Mouse (Mus musculus): ENCODE measurements at regions not wholly inside any gene's neighbourhood (a gene's known extent, or its start where the extent isn't known, plus 50 kb on each side); places are given as distances from the start of the nearest gene placed in this dataset.

DNA sequence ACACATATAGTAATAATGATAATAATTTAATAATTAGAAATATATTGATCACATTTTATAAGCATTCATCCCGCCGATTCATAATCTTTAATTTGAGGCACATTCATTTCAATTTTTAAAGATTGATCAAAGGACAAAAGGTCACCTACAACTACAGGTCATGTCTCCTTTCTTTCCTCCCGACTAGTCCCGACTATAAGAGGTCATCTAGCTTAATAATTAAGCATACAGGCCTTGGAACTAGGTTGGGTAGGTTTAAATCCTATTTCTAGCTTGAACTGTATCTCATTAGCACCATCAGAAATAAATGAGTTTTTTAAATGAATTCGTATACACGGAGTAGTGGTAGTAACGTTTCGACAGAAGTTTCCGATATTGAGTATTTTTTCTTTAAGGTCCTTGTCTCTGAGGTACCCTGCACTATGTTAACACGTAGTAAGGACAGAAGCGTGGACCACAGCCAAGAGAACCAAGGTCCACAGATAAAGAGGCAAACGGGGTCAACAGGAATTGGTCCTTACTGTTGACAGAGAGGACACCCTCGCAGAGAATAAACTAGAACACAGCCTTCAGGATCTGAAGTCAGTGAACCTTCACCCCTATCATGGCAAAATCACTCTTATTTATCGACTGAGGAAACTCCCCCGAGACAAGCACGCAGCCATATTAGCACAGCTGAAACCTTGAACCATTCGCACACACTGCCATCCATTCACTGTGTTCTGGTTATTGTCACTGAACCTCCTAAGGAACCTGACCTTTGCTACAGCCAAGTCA, 185.8 kb upstream of the Jmjd1c start:
- TF ChIP-seq POLR2A (IDR thresholded peaks at IDR 0.05; ENCODE audit: low read depth, low read length) (no peak), CTCF (IDR thresholded peaks at IDR 0.05; ENCODE audit: extremely low read depth, insufficient read depth, insufficient read length, insufficient replicate concordance) (no peak)
